Mouse (Mus musculus): ENCODE measurements around the gene Tspan9. TPM values are rescaled to one million over a fixed set of nuclear protein-coding genes. Genes with fewer than 3 reads are reported as not detected.

Gene Tspan9
- polyA plus RNA-seq, 2 experiments, result 12.1 to 15.5 TPM

GRCm38 (mm10) chr6:128089770-128090702 is 53.4 kb downstream of the Tspan9 start:
- no peak overlapping the region for H3K9ac ChIP-seq (replicated peaks)
- TF ChIP-seq CTCF (IDR thresholded peaks at IDR 0.05; ENCODE audit: low read depth), result no peak
- TF ChIP-seq EP300 (IDR thresholded peaks at IDR 0.05; ENCODE audit: low read depth), result no peak
- no peaks in the 10 kb centered on the region for H3K36me3 ChIP-seq (replicated peaks; ENCODE audit: control insufficient read depth, insufficient read depth, low read depth)
- H3K27me3 ChIP-seq (ENCODE audit: control insufficient read depth, insufficient read depth, low read length), result no peaks in the 10 kb centered on the region
- DNase-seq (ENCODE audit: low read depth in 3 of 3, low spot score in 3 of 3), result no peak
- no peak for ATAC-seq (ENCODE audit: insufficient read depth)
- no peak overlapping the region for H3K4me2 ChIP-seq (ENCODE audit: low read depth)
- H3K4me1 ChIP-seq (replicated peaks; ENCODE audit: control insufficient read depth in 2 of 2, insufficient read depth in 2 of 2, low read length in 1 of 2), result no peaks in the 10 kb centered on the region
- H3K9me3 ChIP-seq (ENCODE audit: control insufficient read depth, low read length), result no peaks in the 10 kb centered on the region
- WGBS (ENCODE audit: insufficient replicate concordance), result 71% methylated on average over 13 of the region's 13 CpGs
- H3K27ac ChIP-seq, result no peak overlapping the region
- H3K4me3 ChIP-seq (ENCODE audit: insufficient read depth in 1 of 2, low read depth in 2 of 2, low read length in 2 of 2), result no peak overlapping the region

DNA sequence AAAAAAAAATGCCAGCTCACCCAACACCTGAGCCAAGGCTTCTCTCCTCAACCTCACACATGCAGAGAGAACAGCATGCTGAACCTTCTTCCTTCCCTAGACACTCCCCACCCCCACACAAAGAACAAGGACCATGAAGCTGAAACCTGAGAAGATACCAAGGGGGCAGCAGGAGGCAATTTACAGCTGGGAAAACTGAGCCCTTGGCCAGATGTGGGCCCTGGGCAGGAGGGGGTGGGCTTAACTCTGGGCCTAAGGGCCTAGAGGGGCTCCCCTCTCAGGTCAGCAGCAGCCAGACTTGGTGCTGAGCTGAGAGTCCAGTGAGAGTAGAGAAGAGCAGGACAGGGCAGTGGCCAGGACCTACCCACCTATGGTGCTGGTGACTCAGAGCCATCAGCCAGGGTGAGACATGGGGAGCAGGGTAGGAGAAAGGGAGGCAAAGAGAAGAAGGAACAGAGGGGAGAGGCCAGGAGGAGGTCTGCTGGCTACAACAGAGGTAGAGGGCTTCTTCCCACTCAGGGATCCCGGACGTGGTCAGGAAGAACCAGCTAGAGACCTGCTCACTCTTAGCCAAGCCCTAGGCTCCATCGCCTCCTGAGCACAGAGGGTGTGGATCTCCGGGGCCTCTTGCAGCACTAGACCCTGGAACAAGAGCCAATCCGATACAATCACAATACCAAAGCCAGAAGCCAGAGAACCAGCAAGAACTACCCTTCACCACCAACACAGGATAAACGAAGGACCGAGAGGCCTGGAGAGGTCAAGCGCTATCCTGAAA is 54.5 kb downstream of the Tspan9 start:
- Histone ChIP-seq H3K36me3 (replicated peaks; ENCODE audit: control insufficient read depth, insufficient read depth, low read depth) (no peaks in the 10 kb centered on the region), H3K9me3 (ENCODE audit: control insufficient read depth, low read length) (no peaks in the 10 kb centered on the region), H3K27ac (no peak overlapping the region), H3K4me3 (ENCODE audit: insufficient read depth in 1 of 2, low read depth in 2 of 2, low read length in 2 of 2) (no peak overlapping the region), H3K9ac (replicated peaks) (no peak overlapping the region), H3K4me1 (replicated peaks; ENCODE audit: control insufficient read depth in 2 of 2, insufficient read depth in 2 of 2, low read length in 1 of 2) (no peaks in the 10 kb centered on the region), H3K4me2 (ENCODE audit: low read depth) (no peak overlapping the region), H3K27me3 (ENCODE audit: control insufficient read depth, insufficient read depth, low read length) (no peaks in the 10 kb centered on the region)
- no peak for ATAC-seq (ENCODE audit: insufficient read depth)
- DNase-seq (ENCODE audit: low read depth in 3 of 3, low spot score in 3 of 3), result no peak
- TF ChIP-seq CTCF (IDR thresholded peaks at IDR 0.05; ENCODE audit: low read depth), result no peak
- TF ChIP-seq EP300 (IDR thresholded peaks at IDR 0.05; ENCODE audit: low read depth), result no peak
- WGBS (ENCODE audit: insufficient replicate concordance), result 59% methylated on average over 8 of the region's 8 CpGs

GRCm38 (mm10) chr6:128085488-128086066 is 57.8 kb downstream of the Tspan9 start:
- no peaks in the 10 kb centered on the region for H3K4me1 ChIP-seq (replicated peaks; ENCODE audit: control insufficient read depth in 2 of 2, insufficient read depth in 2 of 2, low read length in 1 of 2)
- no peak overlapping the region for H3K4me3 ChIP-seq (ENCODE audit: insufficient read depth in 1 of 2, low read depth in 2 of 2, low read length in 2 of 2)
- H3K9ac ChIP-seq (replicated peaks), result no peak overlapping the region
- H3K36me3 ChIP-seq (replicated peaks; ENCODE audit: control insufficient read depth, insufficient read depth, low read depth), result no peaks in the 10 kb centered on the region
- TF ChIP-seq EP300 (IDR thresholded peaks at IDR 0.05; ENCODE audit: low read depth) (no peak), CTCF (IDR thresholded peaks at IDR 0.05; ENCODE audit: low read depth) (no peak)
- H3K27ac ChIP-seq, result no peak overlapping the region
- DNase-seq (ENCODE audit: low read depth in 3 of 3, low spot score in 3 of 3) (no peak), ATAC-seq (ENCODE audit: insufficient read depth) (no peak)
- H3K9me3 ChIP-seq (ENCODE audit: control insufficient read depth, low read length), result no peaks in the 10 kb centered on the region
- 60% methylated on average over 9 of the region's 9 CpGs for WGBS (ENCODE audit: insufficient replicate concordance)
- no peaks in the 10 kb centered on the region for H3K27me3 ChIP-seq (ENCODE audit: control insufficient read depth, insufficient read depth, low read length)
- no peak overlapping the region for H3K4me2 ChIP-seq (ENCODE audit: low read depth)

DNA sequence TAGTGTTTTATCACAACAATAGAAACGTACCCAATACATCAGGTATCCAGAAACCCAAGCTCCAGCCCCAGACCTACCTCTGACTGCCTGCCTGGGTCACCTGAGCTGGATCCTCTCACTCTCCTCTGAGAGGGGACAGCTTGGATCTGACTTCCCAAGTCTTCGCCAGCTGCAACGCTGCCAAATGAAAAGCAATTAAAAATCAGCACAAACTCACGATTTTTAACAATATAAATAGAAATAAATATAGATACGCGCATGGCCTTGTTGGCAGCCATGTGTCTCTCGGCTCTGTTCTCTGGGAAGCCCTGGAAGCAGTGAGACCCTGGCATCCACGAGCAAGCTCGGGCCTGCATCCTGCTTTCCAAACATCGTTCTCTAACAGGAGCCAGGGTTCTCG is 60.1 kb downstream of the Tspan9 start:
- H3K27ac ChIP-seq, result no peak overlapping the region
- WGBS (ENCODE audit: insufficient replicate concordance), result 61% methylated on average over 11 of the region's 11 CpGs
- DNase-seq (ENCODE audit: low read depth in 3 of 3, low spot score in 3 of 3) (no peak), ATAC-seq (ENCODE audit: insufficient read depth) (no peak)
- H3K36me3 ChIP-seq (replicated peaks; ENCODE audit: control insufficient read depth, insufficient read depth, low read depth), result no peaks in the 10 kb centered on the region
- H3K4me3 ChIP-seq (ENCODE audit: insufficient read depth in 1 of 2, low read depth in 2 of 2, low read length in 2 of 2), result no peak overlapping the region
- H3K4me2 ChIP-seq (ENCODE audit: low read depth), result no peak overlapping the region
- H3K9ac ChIP-seq (replicated peaks), result no peak overlapping the region
- TF ChIP-seq CTCF (IDR thresholded peaks at IDR 0.05; ENCODE audit: low read depth) (no peak), EP300 (IDR thresholded peaks at IDR 0.05; ENCODE audit: low read depth) (no peak)
- no peaks in the 10 kb centered on the region for H3K4me1 ChIP-seq (replicated peaks; ENCODE audit: control insufficient read depth in 2 of 2, insufficient read depth in 2 of 2, low read length in 1 of 2)
- no peaks in the 10 kb centered on the region for H3K27me3 ChIP-seq (ENCODE audit: control insufficient read depth, insufficient read depth, low read length)
- H3K9me3 ChIP-seq (ENCODE audit: control insufficient read depth, low read length), result no peaks in the 10 kb centered on the region

DNA sequence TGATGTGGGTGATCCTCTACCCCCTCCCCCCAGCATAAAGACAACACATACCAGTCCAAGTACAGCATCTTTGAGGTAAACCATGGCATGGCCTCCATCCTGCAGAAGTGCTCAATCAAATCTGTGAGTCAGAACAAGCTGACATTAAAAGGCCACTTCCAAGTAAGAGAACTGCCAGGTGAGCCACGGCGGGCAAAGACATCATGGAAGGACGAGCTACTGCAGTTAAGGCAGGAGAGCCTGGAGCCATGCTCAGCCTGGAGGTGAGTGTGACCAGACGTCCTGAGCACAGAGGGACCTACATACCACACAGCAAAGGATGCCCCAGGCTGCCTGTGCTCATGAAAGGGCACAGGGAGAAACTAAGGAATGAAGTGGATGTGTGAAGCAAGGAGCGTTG is 61.6 kb downstream of the Tspan9 start:
- Histone ChIP-seq H3K9ac (replicated peaks) (no peak overlapping the region), H3K4me1 (replicated peaks; ENCODE audit: control insufficient read depth in 2 of 2, insufficient read depth in 2 of 2, low read length in 1 of 2) (no peaks in the 10 kb centered on the region), H3K27me3 (ENCODE audit: control insufficient read depth, insufficient read depth, low read length) (no peaks in the 10 kb centered on the region), H3K27ac (no peak overlapping the region), H3K4me2 (ENCODE audit: low read depth) (no peak overlapping the region), H3K9me3 (ENCODE audit: control insufficient read depth, low read length) (no peaks in the 10 kb centered on the region), H3K36me3 (replicated peaks; ENCODE audit: control insufficient read depth, insufficient read depth, low read depth) (no peaks in the 10 kb centered on the region), H3K4me3 (ENCODE audit: insufficient read depth in 1 of 2, low read depth in 2 of 2, low read length in 2 of 2) (no peak overlapping the region)
- ATAC-seq (ENCODE audit: insufficient read depth) (no peak), DNase-seq (ENCODE audit: low read depth in 3 of 3, low spot score in 3 of 3) (no peak)
- TF ChIP-seq EP300 (IDR thresholded peaks at IDR 0.05; ENCODE audit: low read depth) (no peak), CTCF (IDR thresholded peaks at IDR 0.05; ENCODE audit: low read depth) (no peak)
- 60% methylated on average over 5 of the region's 5 CpGs for WGBS (ENCODE audit: insufficient replicate concordance)
